Mouse (Mus musculus) thymus, postnatal 0 days (tissue): ENCODE data around the gene Mre11a. TPM values are rescaled to one million over a fixed set of nuclear protein-coding genes. Genes with fewer than 3 reads are reported as not detected.
A peak's percentile ranks its signal among the peaks of the same experiment; 100 is the strongest.

ENCODE experiments used
- DNase-seq: peaks from one replicate; pipeline ENCODE4 v3.0.0-alpha.2; 2015; ENCODE audit warnings: low spot score
- polyA plus RNA-seq: library from polyadenylated mRNA; unstranded; fragments of >200 nt; fragmentation: Nextera tagmentation; extraction: Ambion mirVana; gene quantifications from 2 replicates; pipeline ENCODE4 v1.2.1, GENCODE M21; 2015

Mre11a gene
- 25.8 and 27.8 TPM in 2 replicates for polyA plus RNA-seq

DNA sequence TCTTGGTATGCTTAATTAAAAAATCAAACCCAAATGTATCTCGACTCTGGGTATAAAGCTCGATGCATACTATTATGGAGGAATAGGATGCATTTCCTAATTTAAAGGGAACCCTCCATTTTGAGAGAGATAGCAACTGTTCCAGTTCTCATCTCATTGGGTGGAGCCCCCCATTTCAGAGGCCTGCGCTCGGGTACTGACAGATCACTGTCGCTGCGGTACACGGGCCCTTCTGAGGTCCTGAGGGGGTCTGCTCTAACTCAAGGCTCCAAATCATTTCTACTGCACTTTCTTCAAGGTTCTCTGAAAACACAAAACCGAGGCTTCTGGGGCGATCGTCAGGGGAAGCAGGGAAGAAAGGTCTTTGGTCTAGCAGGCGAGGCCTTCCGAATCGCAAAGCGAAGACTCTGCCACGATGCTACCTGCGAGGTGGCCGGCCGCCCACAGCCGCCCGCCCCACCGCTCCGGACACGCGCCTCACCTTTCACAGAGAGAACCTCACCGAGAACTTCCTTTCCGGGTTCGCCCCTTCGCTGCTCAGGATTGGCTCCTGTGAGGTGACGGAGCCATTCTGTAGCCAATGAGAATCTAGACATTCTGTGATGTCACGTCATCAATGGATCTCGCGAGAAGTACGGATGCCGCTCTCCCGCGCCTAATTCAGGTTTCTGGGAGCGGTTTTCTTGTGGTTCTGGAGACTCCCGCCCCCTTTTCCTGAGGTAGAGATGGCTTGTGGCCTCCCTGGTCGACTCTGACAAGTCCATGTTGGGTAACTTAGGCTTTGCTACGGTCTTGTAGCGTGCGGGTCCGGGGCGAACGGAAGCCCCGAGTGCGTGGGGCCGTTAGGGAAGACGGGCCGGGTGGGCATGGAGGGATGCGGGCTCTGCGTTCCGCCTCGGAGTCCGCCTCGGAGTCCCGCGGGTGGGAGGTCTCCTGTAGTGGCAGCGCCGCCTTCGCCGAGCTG, at the start of gene Mre11a, which contains the start of gene Ankrd49:
Gene Mre11a, plus strand, starts transcription at position 616 of the 964 bp plus-strand sequence.
Gene Ankrd49, minus strand, starts transcription at position 818 of the 964 bp plus-strand sequence.
- DNase-seq: peak; percentile 97

DNA sequence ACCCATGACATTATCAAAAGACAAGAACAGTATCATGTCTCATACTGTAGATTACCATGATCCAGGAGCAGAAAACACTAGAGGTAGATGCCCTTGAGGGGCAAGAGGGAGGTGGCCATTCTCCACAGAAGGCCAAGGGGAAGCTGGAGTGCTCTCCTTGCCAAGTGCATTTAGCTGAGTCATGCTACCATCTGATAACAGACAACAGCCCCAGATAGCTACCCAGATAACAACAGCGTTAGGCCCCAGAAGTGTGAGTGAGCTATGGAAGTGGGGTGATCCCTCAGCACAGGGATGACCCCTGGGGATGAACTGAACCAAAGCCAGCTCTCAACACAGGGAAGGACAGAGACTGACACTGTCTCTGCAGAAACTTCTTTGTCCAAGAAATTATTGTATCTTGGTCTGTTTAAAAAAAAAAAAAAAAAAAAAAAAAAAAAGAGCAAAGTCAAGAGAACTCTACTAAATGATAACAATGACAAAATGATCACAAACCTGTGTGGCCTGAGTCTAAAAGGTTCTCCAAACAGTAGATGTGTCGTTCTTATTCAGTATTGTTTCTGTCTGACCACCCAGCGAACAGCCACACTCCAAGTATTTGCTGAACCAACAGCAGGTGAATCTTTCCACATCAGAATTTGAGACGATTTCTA, 44.8 kb upstream of the Mre11a start:
- DNase-seq: no peak

DNA sequence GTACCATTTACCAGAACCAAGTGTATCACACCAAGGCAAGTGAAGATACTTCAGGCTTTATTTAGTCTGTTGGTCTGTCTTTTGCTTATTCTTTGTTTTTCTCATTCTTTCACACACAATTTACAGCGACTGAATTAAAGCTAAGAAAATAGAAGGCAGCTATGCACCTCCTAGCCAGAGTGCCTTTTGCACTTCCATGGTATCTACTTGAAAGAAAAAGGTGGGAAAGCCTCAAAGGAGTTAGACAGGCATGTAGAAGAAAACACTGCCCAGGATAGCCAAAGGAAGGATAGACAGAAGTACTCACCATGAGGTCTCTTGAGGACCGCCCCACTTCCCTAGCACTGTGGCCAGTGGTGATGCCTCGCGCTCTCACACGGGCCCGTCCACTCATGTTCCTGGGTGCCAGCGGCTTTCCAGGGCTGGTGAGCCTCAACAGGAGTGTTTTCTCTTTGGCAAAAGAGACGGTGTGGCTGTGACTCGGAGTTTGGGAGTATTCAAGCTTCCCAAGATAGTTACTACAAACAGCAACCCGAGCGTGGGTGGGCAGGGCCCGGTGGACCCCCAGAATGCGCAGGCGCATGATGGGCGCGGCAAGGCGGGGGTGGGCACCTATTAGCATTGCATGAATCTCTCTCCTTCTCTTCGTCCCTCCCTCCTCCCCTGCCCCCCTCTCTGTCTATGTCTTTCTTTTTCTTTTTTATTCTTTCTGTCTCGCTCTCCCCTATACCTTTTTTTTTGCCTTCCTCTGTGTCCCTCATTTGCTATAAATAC, 44.1 kb upstream of the Mre11a start, which contains the start of gene Piwil4:
Gene Piwil4, minus strand, starts transcription at position 583 of the 774 bp plus-strand sequence.
- DNase-seq: no peak

DNA sequence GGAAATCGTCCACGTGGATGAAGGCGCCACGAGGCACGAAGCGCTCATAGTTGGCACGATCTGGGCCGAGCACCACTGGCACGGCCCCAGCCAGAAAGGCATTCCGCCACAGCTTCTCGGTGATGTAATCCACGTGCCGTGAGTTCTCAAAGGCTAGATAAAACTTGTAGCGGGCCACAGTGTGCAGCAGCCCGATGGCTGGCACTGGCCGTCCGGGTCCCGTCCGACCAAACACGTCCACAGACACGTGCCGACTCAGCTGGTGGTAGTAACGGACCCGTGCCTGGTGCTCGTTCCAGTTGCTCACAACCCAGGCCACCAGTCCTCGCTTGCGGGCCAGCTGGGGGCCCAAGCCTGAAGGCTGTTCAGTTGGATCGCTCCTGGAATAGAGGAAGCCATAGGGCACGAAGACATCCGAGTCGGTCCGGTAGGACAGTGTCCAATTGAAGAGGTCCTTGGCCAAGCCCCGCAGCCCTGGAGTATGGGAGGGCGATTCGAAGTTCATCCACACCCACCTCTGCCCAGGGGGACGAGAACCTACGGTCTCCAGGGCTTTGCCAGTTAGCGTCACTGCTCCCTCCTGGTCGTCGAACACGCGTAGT, 33.5 kb upstream of the Mre11a start:
- DNase-seq: no peak

DNA sequence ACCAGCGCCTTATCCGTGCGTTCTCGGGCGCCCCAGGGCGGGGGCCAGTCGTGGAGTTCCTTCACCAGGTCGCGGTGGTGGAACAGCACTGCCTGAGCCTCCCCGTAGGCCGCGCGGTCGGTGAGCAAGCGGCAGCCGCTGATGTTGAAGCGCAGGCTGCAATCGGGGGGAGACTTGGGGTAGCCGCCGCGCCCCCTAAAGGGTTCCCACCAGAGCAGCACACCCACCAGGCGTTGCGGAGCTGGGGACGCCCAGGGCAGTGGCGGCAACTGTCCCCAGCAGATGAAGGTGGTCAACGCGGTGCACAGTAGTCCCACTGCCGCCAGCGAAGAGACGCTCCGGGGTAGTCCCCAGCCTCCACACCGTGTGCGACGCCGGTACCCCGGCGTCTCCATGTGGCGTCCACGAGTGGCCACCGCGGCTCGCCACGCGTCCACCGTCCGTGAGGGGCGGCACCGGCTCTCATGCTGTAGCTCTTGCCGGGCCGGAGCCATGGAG, 32.9 kb upstream of the Mre11a start:
- peak; percentile 25 for DNase-seq

DNA sequence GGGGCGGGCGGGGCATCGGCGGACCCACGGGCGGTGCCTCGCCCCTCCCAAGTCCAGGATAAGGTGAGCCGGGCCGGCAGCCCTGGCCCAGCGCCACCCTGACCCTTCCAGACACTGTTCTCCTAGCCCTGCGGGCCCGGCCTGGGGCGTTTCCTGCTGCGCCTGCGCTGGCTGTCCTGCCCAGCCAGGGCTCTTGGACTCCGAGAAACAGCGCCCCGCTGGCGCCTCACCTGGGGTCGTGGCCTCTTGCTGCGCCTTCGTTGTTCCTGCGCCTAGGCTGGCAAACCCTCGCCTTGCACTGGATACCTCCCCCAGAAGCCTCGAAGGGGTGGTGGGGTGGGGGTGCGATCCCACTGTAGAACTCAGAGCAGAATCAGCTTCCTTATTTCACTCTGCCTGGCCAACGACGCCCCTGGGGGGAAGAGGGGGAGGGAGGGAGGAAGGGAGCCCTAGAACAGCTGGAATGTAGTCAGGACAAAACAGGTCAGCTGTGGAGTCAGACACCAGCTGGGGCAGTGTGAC, 32.4 kb upstream of the Mre11a start, which contains the start of gene Fut4:
Gene Fut4, minus strand, starts transcription at position 393 of the 522 bp plus-strand sequence.
- DNase-seq: peak; percentile 36

DNA sequence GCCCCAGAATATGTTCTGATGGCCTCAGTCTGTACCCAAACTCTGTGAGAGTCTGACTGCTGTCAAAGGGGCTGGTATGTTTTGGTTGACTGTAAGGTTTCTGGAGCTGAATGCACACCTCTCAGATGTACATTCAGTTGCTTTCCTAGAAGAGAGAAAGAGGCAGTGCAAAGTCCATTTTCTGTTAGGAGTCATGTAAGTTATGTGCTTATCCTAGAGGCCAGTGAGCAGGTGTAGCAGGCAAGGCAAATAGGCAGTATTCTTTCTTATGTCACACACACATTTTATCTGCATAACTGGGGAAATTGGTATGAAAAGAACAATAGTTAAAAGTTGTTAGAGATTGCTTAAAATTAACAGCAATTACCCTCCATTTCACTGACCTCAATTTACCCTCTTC, 30.5 kb upstream of the Mre11a start:
- no peak for DNase-seq

DNA sequence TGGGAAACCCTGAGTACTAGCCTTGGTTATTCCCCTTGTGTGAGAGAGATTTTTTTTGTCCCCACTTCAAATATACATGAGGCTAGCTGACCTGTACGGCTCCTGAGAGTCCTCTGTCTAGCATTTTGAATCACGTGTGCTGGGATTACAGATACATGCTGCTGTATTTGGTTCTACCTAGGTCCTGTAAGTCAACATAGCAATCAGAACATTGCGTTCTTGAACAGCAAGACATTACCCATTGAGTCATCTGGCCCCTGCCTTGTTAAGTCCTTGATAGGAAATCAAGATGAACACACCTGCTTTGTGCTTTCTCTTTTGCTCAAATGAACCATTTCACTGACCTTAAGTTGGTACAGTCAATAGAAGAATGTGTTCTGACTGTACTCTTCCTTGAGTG, 30.0 kb upstream of the Mre11a start:
- no peak for DNase-seq

DNA sequence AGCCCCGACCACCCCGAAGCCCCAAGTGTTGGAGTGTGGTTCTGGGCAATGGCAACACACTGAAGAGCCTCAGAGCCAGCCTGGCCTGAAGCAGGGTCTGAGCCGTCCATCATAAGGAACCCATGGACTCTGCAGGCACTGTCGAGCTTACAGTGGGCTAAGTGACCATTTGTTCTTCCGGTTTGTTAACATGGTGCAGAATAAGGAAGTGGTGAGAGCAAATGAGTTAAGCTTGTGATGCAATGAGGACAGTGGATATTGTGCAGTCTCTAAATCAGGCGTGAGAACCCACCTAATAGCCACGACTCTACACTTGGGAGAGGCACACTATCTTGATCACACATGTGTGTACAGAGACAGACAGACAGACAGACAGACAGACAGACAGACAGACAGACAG, 25.9 kb upstream of the Mre11a start:
- DNase-seq: no peak

DNA sequence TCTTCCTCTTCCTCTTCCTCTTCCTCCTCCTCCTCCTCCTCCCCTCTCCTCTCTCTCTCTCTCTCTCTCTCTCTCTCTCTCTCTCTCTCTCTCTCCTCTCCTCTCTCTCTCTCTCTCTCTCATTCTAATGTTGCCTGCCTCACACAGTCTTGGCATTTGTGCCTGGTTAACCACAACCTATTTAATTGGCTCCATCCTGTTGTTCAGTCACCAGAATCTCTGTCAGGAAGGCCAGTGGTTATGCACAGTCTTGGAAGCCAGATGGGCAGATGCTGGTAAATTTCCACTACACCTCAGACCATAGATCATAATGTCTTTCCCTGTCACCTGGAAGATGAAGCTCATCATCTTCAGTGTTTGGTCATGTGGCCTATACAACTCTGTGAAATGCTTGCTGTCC, 25.2 kb upstream of the Mre11a start:
- no peak for DNase-seq

DNA sequence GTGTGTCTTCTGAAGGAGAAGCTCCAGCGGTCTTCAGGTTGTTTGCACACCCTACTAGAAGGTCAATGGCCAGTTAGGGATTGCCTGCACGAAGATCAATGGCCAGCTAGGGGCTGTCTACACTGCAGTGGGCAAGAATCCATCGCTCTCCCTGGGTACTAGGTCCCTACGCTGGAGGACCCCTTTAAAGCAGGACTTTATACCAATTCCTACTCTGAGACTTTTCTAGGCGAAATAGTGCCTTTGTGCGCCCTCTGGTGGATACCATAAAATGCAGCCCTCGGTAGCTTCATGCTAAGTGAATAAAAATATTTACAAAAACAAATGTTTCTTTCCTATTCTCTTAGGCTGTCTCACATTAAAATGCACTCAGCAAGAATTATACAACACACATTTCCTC, 19.7 kb upstream of the Mre11a start:
- peak; percentile 48 for DNase-seq

DNA sequence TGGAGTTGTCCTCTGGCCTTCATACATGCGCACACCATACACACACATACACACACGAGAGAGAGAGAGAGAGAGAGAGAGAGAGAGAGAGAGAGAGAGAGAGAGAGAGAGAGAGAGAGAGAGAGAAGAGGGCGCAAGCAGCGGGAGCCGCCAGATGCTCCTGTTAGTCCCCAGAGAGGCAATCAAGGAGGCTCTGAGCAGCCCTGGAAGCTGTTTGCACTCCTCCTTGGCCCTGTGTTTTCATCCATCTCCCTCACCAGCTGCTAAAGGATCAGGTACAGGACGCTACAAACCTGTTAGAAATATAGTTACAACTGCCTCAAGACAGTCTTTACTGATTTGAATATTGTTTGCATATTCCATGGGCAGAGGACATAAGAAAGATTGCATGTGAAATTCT, 14.6 kb upstream of the Mre11a start:
- DNase-seq: no peak

DNA sequence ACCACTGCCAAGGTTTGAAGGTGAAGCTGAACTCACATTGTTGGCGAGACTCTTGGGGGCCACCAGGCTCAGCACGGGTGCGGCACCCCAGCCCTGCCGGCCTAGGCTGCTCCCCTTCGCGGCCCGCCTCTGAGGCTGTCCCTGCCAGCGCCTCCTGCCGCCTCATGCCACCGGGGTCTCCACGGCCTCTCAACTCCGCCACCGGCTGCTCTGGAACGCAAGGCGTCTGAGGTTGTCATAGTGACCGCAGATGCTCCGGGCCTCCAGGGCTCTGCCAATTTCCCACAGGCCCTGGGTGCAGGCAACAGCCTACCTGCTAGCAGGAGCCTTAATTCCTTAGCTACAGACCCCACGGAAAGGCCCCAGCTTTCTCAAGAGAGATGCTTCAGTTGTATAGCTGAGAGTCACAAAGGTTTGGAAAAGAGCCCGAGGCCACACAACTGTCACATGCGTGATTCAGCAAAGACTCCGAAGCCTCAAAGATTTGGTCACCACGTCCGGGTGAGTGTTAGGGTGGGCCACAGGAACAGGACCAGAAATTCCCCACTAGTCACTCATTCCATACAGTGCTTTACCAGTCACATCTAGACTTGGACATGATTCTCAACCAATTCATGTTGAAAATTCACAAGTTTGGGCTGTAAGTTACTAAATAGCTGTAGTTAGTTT, 13.5 kb upstream of the Mre11a start, which contains the start of gene 1700012B09Rik:
Gene 1700012B09Rik, minus strand, starts transcription at position 228 of the 669 bp plus-strand sequence.
- no peak for DNase-seq

DNA sequence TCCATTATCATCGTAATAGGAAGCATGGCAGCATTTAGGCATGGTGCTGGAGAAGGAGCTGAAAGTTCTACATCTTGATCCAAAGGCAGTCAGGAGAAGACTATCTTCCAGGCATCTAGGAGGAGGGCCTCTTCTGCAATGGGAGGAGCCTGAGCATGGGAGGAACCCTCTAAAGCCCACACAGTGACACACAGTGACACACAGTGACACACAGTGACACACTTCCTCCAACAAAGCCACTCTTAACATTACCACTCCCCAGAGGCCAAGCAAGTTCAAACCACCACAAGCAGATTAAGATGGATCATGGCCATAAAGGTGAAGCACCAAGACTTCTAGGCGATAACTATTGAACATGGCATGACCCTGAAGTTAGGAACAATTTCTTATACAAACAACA, 12.4 kb upstream of the Mre11a start:
- DNase-seq: no peak

DNA sequence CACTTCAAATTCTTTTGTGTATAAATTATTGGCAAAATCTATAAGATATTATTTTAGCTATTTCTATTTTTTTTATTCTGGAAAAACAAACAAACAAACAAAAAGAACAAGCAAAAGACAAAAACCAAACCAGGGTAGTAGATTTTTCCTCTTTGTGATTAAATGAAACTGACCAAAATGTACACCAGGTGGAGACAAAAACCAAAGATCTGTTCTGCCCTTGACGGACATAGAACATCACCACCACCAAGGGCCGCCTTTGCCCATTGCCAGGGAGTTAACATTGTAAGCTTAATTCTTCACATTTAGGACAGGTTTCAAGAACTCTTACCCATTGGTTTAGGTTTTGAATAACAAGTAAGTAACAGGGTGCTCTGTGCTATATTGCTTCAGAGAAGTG, 10.6 kb upstream of the Mre11a start:
- no peak for DNase-seq

DNA sequence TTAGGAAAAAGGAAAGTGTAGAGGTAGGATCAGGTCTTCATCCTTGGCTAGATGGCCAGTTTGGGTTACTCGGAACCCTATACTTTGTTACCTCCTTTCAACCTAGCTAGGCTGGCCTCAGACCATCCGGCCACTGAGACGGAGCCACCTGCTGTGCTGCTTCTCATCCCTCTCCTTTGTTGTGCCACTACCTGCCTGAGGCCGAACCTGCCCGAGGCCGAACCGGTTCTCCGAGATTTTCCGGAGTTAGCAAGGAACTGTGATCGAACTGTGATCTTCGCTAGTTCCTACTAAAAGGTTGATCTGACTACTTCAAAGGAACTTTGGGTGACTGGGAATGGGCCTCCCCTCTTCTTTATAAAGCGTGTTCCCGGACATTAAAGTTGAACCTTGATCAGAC, 6.1 kb upstream of the Mre11a start:
- no peak for DNase-seq

DNA sequence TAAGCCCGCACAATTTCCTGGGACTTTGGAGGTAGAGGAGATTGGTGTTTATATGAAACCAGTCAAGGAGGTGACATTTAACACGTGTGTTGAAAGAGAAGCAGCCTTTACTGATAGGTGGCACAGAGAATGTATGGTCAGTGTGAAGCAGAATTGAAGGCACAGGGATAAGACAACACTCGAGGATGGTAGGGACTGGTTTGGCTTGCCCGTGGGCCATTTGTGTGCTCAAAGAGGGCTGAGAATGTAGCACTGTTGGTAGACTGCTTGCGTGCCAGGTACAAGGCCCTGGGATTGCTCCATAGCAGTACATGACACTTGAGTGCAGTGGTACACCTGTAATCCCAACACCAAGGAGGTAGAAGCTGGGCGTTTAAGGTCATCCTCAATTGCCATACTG, 2.9 kb downstream of the Mre11a start:
- DNase-seq: no peak

DNA sequence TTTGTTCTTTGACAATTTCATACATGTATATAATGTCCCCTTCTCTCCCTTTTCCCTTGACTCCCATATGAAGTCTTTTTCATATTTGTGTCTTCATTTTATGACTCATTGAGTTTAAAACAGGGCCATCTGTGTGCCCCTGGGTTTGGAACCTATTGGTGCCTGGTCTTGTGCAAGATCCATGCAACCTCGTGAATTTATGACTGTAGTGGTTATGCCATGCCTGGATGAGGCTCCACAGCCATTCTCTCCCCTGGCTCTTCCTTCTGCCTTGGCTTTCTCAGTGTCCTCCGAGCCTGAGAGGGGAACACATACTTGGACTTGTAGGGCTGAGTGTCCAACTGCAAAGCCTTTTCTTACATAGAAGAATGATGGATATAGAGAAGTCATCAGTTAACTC, 21.3 kb downstream of the Mre11a start:
- no peak for DNase-seq

DNA sequence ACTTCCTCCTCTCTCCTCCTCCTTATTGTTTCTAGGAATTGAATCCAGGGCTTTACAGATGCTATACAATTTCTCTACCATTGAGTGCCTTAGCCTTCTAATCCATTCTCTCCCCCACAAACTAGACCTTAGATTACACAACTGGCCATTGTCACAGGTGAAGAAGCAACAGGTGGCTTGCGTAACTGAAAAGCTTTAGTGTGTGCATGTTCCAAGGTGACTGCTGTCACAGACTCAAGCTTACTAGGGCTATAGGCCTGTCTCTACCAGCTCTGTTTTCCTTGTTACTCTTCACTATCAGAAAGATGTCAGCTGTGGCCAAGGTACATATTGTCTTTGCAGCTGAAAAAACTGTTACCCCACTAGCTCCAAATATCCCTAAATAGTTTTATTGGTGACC, 22.3 kb downstream of the Mre11a start:
- no peak for DNase-seq

DNA sequence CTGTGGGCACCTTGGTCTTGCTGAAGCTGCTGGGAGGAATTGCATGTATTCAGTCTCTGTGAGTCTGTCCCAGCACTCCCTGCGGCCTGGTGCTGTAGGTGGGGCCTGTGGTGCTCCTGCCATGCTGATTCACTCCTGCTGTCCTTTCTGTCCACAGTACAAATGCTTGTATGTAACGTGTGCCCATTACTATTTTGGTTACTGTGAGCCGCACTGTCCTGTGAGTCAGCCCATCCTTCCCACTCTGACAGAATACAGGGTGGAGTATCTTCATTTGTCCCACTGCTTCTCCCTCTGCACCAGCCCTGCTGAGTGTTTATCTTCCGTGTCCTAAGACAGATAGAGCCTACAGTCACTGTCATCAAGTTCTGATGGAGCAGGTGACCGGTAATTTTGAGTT, 25.7 kb downstream of the Mre11a start:
- DNase-seq: no peak
